Mouse (Mus musculus) bone marrow macrophage, adult 2 months (primary cell): ENCODE measurements around the gene Olfr49.

Source experiments
- CTCF ChIP-seq: IDR thresholded peaks from 2 replicates; pipeline ENCODE4 v1.5.1; 2012; ENCODE audit warnings: low read depth, mild to moderate bottlenecking, low read length, moderate library complexity
- POLR2A ChIP-seq: IDR thresholded peaks from 2 replicates; pipeline ENCODE4 v1.6.1; 2012; ENCODE audit warnings: mild to moderate bottlenecking, low read depth, low read length, borderline replicate concordance

DNA sequence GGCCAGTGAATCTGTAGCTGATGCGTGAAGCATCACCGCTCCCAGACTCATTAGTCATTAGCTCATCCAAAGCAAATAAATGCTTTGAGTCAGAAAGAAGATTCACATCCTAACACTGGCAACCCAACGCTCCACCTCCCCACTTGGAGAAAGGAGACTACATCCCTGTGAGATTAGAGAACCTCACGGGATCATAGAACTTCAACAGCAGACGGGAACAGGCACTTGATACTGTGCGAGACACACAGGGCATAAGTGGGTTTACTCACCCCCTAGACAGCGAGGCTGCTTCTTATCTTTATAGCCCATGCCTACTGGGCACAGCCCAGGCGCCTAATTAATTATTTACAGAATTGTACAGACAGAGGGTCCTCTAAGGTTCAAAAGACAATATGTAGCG lies 52.6 kb downstream of the Olfr49 start:
- TF ChIP-seq CTCF (no peak), POLR2A (no peak)
